Mouse (Mus musculus) B cell, adult 2 months (primary cell): ENCODE measurements around the gene Slc25a45.
"Not testable (repeated sequence)": the region's sequence is repeated elsewhere in the genome, so short reads cannot be mapped to it uniquely, and the experiment has no call there.

Source experiments
- DNase-seq, 2 experiments: peaks; one replicate each; pipeline ENCODE4 v3.0.0; 2022

Gene Slc25a45

GRCm38 (mm10) chr19:5862335-5863085 lies 15.1 kb upstream of the Slc25a45 start:
- DNase-seq = no peak

GRCm38 (mm10) chr19:5863776-5864175 lies 13.8 kb upstream of the Slc25a45 start:
- DNase-seq = no peak

DNA sequence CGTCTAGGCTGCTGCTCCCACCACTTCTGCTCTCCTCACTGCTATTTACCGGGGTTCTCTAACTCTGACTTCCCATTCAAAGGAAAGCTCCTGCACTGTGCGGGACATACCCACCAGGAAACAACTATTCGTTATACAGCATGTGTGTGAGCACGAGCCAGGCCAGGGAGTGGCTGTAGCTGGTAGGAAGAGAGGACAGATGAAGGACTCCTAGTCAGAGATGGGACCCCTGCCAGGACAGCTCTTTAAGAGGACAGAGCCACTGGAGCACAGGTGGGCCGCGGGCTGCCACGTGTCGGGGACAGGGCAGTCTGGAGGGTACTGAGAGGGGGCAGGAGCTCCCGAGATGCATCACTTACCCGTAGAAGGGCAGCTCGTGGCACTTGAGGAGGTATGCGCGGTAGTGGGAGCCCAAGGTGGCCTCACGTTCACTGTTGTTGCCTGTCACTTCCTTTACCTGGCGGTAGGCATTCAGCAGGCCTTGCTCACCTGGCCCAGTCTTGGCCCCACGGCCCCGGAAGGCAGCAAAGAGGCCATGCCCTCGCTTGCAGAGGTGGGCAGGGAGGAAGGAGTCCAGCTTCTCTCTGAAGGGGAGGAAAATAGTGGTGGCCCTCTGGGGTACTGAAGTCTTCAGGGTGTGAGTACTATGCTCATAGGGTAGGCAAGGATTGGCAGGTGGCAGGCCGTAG lies 12.8 kb upstream of the Slc25a45 start:
- no peak for DNase-seq

DNA sequence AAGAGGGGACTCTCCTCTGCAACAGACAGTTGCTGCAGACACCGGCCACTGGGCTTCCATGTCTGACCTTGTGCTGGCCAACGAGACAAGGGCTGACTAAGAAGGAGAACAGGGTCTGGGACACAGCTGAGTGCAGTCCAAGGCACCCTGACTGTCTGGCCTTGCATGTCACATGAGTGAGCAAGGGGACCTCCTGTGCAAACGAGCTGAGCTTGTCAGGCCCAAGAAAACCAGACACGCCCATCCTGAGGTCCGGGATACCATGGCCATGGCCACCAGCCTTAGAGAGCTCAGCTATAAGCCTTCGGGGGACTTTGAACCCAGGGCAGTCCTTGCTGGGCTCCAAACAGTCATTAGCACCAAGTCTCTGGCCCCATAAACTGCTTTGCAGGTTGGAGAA lies 9.5 kb upstream of the Slc25a45 start:
- DNase-seq = no peak

DNA sequence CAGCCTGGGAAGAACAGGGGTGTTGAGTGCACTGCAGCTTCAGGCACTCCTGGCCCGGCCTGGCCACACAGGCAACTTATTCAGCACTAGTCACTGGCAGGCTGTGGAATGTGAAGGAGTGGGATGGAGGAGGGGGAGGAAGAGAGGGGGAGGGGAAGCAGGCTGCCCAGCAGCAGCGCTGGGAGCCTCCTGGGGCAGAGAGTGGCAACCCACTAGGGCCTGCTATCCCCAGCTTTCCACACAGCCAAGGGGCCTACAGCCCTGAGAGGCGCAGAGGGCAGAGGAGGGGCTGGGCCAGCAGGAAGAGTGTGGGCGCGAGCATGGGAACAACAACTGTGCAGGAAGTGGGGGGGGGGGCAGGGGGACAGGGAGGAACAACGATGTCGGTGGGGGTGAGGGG lies 6.3 kb upstream of the Slc25a45 start:
- no peak for DNase-seq

DNA sequence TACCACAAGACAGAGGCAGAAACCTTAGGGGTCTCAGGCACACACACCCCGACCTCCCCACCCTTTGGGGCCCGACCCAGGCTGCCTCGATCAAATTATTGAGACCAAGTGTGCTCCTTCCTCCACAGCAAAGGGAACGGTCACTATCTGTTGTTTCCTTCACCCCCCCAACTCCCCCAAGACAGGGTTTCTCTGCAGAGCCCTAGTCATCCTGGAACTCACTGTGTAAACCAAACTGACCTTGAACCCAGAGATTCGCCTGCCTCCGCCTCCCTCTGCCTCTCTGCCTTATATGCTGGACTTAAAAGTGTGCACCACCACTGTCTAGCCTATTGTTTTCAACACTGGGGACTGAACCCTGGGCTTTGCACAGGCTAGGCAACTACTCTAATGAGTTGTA lies 5.9 kb upstream of the Slc25a45 start:
- no peak for DNase-seq

DNA sequence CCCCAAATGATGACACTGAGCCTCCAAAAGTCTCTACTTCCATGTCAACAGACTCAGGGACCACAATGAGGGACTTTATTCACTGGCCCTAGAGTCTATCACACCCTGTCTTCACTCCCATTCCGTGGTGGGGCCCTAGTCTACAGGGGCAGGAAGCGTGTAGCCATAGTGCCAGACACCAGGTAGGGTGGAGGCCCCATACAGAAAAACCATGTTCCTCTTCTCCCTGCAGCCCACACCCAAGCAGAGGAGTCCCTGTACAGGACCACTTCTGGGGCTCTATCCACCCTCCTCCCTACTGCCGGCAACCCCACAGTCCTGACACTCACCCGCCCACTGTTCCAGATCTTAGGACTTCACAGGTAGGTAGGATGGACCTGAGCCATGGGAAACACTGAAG lies 5.1 kb upstream of the Slc25a45 start:
- DNase-seq = no peak

- no peak for DNase-seq
Observed at GRCm38 (mm10) chr19:5872931-5873556, 4.6 kb upstream of the Slc25a45 start.

DNA sequence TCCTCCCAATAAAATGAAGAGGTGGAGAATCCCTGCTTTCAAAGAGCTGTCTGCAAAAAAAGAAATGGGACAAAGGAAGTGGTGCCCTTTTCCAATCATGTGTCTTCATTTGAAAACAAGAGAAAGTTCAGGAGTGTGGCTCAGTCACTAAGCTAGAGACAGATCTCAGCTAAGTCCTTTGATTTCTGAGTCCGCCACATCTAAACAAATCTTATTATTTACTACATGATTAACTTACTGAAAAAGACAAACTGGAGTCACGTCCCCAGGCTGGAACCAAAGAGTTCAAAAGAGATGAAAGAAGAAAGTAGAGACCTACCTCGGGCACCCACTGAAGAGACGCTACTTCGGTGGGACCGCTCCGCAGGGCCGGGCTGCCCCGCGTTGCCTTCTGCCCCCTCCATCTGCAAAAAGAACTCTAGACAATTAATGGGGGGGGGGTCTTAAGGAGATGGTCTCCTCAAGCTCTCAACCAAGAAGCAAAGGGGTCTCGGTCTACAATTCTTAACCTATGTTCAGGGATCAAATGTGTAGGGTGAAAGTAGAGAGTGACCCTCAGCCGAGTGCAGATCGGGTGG lies 3.1 kb upstream of the Slc25a45 start:
- no peak for DNase-seq

DNA sequence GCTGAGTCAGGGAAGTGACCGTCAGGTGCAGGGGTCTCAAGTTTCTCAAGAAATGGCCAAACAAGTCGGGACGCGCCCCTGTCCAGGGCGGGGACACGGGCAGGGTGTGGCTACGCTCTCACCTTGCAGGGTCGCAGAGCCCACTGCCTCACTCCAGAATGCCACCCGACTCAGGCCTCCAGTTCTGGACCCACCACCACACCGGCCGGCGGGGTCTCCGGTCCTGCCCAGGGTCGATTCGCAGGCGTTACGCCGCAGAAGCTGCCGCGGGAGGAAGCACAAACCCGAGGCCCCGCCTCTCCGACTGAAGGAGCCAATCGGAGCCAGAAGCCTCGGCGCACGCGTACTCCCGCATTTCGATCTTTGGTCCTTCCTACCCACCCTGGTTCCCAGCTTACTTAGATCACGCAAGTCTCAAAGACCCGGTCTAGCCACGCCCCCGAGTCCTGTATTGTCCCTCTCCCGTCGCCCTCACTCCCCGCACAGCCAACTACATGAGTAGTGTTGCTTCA lies 2.6 kb upstream of the Slc25a45 start, which contains the start of gene Frmd8:
Gene Frmd8, minus strand, starts transcription at position 306 of the 512 bp plus-strand sequence.
- peak; percentile 89 for DNase-seq

DNA sequence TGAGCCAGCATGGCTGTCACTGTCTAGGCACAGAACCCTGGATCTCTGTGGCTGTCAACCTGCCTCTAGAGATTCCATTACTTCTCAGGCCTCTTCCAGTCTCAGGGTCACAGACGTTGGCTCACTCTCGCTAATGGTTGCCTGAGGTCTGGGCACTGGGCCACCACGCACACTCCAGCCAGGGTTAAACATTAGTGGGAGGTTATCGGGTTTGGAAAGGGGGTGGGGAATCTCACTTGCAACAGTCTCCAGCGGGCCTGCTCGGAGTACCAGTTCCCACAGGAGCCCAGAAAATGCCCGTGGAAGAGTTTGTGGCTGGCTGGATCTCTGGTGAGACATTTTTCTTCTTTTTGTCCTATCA lies 734 bp downstream of the Slc25a45 start:
- DNase-seq = no peak

- no peak for DNase-seq
Observed at GRCm38 (mm10) chr19:5878916-5879315, 1.3 kb downstream of the Slc25a45 start.

GRCm38 (mm10) chr19:5879735-5880134 lies 2.1 kb downstream of the Slc25a45 start:
- DNase-seq = no peak

GRCm38 (mm10) chr19:5881155-5881554 lies 3.5 kb downstream of the Slc25a45 start:
- DNase-seq = no peak

- not testable (repeated sequence) for DNase-seq
Observed at GRCm38 (mm10) chr19:5882079-5882478, 4.5 kb downstream of the Slc25a45 start.

DNA sequence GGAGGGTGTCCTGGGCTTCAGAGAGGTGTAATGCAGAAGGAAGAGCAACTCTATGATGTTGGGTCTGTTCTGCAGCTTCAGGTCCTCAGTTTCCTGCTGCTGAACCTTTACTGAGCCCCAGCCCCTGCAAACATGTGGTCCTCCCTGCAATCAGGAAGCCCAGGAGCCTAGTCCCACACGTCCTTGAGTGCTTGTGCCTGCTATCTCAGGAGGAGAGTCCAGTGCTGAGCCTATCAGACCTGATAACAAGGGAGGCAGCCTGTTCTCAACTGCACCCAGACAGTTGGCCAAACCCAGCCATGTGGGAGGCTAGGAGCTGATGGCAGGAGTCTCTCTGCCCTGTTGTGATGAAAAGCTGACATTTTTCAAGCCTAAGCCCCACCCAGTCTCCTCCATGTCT lies 6.3 kb downstream of the Slc25a45 start:
- no peak for DNase-seq

GRCm38 (mm10) chr19:5885838-5886237 lies 8.2 kb downstream of the Slc25a45 start:
- DNase-seq = peak; percentile 37 to 38

GRCm38 (mm10) chr19:5887234-5887815 lies 9.7 kb downstream of the Slc25a45 start:
- DNase-seq = no peak

GRCm38 (mm10) chr19:5889211-5889610 lies 11.6 kb downstream of the Slc25a45 start:
- no peak for DNase-seq

- DNase-seq = no peak
Observed at GRCm38 (mm10) chr19:5891521-5892258, 14.1 kb downstream of the Slc25a45 start.

- no peak for DNase-seq
Observed at GRCm38 (mm10) chr19:5892262-5892661, 14.7 kb downstream of the Slc25a45 start.

DNA sequence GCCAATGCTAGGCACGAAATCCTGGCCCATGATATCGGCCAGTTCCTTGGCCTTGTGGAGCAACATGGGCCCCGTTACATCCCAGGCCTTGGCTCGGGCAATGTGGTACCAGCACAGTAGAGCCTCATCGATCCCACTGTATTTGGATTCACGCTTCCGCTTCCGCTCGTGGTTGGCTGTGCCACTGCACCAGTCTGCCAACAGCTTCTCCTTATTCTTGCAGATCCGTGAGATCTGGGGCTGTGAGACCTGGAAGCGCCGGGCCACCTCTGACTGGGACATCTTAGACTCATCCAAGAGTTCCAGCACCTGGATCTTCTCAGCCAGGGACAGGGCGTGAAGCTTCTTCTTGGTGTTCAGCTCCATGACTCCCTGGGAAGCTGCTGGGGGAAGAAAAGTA lies 15.1 kb downstream of the Slc25a45 start:
- DNase-seq = no peak
